Mouse (Mus musculus): ENCODE data around the gene Lrtm2.

GRCm38 (mm10) chr6:119324776-119325175 lies 5.8 kb downstream of the Lrtm2 start:
- TF ChIP-seq CTCF (IDR thresholded peaks at IDR 0.05; ENCODE audit: borderline replicate concordance, insufficient read depth, low read length) (no peak), POLR2A (IDR thresholded peaks at IDR 0.05; ENCODE audit: low read depth, low read length) (no peak)
